Mouse (Mus musculus): ENCODE measurements at regions not wholly inside any gene's neighbourhood (a gene's known extent, or its start where the extent isn't known, plus 50 kb on each side); places are given as distances from the start of the nearest gene placed in this dataset.

DNA sequence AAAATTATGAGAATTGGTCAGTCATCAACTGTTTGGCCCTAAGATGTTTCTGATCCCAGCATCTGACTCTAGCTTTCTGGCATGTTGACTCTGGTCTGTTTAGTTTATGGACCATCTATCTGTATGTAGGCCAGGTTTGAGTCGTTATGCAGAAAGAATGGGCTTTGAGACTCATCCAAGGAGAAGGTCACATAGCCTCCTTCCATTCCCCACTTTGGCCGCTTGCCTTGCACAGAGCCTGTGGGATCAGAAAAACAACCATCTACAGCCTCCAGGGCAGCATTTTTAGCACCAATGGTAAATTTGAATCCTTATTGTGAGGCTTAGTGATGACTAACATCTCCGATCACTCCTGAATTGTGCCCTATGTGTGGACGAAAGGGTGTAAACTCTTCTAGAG, 257.9 kb upstream of the Id4 start:
- no peak for DNase-seq

GRCm38 (mm10) chr13:48013336-48013750, 247.7 kb upstream of the Id4 start:
- DNase-seq, result no peak

DNA sequence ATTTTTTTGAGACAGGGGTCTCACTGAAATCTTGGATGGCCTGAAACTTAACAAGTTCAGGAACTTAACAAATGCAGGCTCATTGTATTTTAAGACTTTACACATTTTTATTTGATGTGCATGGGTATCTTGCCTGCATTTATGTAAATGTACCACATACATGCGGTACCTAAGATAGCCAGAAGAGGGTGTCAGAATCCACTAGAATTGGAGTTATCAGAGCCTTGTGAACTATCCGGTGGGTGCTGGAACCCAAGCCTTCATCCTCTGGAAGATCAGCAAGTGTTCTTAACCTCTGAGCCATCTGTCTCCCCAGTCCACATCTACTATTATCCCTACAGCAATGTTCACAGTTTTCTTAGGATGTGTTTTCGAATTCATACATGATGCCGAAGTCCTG, 245.7 kb upstream of the Id4 start:
- no peak for DNase-seq

- no peak for DNase-seq
Measured at GRCm38 (mm10) chr13:48016051-48016450, 245.0 kb upstream of the Id4 start.

GRCm38 (mm10) chr13:48016606-48017005, 244.4 kb upstream of the Id4 start:
- DNase-seq, result no peak

DNA sequence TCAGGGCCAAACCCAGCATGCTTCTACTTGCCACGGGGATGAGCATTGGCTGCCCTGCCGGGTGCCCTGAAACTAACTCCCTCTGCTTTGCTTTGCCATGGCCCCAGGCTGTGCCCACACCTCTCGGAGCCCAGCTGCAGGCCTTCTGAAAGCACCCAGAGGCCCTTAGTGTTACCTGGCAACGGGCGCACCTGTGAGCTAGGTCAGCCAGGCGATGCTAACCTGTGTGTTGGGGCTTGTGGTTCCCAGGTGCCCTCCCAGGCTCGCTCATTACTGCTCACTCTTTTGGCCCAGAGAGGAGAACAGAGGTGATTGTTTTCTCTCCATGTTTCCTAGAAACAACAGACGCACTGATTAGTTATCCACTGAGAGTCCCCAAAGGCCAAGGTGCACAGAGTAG, 243.4 kb upstream of the Id4 start:
- DNase-seq, result peak in 1 of 2 experiments; percentile 9

DNA sequence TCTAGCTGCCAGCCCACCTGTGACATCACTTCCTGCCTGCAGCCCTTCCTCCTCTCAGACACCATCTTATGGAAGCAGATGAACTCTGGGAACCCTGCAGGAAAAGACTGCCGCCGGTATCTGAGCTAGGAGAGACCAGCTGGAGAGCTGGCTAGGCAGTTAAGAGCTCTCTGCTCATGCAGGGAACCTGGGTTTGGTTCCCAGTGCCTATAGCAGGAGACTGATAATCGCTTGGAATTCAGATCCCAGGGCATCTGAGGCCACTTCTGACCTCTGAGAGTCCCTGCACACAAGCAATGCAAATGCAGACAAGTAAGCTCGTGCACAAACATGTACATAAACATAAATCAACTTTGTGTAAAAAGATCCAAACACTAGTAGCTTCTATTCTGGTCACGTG, 242.4 kb upstream of the Id4 start:
- no peak for DNase-seq

- no peak for DNase-seq
Measured at GRCm38 (mm10) chr13:48022958-48023615, 237.9 kb upstream of the Id4 start.

- peak; percentile 83 to 88 for DNase-seq
Measured at GRCm38 (mm10) chr13:48027775-48028489, 233.1 kb upstream of the Id4 start.

DNA sequence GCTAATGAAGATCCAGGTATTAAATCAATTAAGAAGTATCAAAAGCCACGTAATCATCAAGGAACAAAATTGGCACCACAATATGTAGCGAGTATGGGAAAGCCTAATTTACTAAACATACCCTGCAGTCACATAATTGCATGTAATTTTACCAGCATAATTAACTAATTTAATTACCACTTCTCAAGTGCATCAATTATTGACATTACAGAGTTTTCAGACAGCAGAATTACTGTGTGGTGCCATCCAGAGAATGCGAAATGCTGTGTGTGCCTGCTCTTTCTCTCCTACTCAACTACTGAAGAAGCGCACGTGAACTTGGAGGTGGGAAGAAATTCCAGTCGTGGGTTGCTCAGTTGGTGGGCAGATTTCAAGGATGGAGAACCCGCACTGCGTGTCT, 229.5 kb upstream of the Id4 start:
- no peak for DNase-seq

GRCm38 (mm10) chr13:48042172-48042571, 218.9 kb upstream of the Id4 start:
- DNase-seq, result no peak

DNA sequence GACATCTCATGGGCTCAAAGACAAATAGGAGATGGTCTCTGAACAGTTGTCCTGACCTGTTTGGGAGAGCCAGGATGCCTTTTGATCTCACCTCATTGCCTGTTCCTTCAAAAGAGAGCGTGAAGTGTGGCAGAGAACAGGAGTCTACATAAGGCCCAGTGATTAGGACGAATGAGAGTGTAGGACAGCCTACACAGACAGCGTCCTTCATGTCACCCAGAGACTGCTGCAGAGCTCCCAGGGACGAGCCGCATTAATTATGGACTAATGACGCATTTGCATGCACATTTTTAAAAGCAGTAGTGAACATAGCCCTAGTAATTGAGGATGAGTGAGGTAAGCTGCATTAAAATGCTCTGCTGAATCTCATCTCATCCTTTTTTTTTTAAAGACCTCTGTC, 218.5 kb upstream of the Id4 start:
- DNase-seq, result no peak

DNA sequence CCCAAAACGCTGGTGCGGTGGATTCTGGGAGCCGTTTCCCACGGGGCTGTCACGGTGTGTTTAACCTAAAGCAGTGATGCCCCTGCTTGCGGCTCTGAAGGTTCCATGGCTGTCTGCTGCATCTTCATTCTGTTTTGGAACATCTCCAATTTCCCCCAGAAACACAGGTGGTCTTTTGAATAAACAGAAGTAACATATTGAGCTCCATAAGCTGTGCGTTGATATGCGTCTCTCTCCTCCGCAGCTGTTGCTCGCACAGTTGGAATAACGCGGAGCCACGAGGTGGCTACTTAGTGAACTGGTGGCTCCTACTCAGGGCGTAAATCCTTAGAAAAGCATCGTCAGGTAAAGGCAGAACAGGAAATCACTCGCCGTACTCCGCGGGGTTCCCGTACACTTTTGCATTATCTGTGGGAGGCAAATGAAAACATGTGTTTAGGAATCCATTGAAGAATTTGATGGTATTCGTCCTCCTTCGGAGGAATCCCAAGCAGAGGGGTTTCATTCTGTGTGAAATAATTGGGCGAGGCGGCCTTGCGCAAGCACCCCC, 214.8 kb upstream of the Id4 start:
- no peak for DNase-seq

DNA sequence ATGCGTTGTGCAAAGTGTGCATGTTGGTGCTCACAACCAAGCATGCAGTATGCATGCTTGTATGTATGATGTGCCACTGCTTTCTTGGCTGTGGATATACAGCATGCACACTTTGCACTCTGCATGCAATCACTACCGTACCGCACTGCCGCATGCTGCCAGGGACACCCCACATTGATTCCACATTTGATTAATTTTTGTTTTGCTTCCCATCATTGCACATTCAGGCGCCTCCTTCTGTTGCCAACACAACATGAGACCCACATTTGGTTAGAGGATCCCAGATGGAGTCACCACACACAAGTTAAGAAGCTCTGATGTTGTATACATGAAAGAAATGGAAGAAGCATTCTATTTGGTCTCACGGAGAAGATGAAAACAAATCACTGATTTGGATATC, 211.2 kb upstream of the Id4 start:
- no peak for DNase-seq

GRCm38 (mm10) chr13:48074630-48075029, 186.4 kb upstream of the Id4 start:
- no peak for DNase-seq

DNA sequence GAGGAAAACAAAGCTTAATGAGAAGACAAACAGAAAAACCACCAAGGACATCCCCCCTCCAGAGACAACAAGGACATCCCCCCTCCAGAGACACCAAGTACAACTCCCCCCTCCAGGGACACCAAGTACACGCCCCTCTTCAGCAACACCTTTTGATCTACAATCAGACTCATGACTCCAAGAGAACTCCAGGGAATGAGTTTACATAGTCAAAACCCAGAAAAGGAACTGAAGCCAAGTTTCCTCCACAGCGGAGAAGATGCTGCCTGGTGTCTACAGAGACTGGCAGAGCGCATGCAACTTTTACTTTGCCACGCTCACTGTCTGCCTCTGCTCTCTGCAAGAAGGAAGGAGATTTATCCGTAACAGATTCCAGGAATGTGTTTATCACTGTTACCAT, 185.7 kb upstream of the Id4 start:
- no peak for DNase-seq

DNA sequence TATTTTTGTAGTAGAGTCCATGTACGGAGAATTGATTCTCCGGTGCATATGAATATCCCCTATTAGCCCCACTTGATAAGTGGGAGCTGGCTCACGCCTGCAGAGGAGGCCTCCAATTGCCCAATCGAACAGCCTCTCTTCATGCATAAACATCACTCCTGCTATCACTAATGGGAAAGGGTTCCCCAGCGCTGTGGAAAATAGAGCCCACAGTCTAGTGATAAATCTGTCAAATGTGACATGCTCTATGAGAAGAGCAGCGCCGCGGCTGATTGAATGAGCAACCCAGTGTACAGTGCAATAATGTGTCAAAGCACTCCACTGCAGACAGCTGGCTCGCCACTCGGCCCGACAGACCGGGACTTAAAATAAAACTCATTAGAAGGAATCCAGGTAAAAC, 182.8 kb upstream of the Id4 start:
- DNase-seq, result no peak

- no peak for DNase-seq
Measured at GRCm38 (mm10) chr13:48083294-48083693, 177.7 kb upstream of the Id4 start.

GRCm38 (mm10) chr13:48083807-48084206, 177.2 kb upstream of the Id4 start:
- DNase-seq, result no peak

DNA sequence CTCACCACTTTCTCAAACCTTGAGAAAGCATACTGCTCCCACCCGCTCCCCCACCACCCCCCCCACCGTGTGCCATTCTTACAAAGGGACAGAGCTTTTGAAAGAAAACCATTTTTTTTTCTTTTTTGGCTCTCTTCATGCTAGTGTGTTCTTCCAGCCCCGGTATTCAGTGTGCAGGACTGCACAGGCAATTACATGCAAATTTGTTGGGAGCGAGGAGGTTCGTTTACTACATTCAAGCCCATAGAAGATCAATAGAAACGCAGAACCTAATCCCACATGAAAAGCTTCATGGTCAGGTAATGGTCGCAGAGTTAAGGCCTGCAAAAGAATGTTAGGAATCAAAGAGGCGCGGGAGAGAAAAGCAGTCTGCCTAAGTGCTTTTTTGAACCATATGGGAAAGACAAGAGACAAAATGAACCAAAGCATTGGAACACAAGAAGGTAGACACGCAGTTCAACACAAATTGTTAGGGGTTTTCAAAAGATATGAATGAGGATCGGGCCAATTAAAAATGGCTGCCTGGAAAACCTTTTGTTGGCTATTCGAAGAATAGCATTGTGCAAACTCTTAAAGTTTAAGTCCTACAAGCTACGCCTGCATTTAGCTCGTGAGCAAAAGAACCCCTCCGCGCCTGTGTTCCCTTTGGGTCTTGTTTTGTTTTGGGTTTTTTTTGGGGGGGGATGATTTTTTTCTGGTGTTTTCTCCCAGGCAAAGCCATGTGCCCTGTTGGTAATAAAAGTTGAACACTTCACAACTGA, 166.6 kb upstream of the Id4 start:
- DNase-seq, result no peak

GRCm38 (mm10) chr13:48102156-48102555, 158.9 kb upstream of the Id4 start:
- DNase-seq, result no peak

DNA sequence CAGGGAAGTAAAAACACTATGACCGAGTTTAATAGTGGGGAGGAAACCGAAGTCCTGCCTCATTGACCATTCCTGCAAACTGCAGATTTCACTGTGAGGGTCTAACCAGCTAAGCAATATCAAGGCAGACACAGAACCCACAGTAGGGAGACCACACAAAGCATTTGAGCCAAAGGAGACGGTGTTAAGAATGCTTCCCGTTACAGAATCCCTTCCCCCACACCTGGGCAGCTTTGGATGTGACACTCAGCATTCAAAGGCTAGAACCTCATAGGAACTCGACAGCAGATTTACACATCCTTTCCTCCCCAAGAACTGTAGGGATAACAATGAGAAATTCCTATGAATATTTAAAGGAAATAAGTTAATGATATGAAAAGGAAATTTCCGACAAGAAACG, 158.5 kb upstream of the Id4 start:
- DNase-seq, result no peak

- no peak for DNase-seq
Measured at GRCm38 (mm10) chr13:48104766-48105165, 156.3 kb upstream of the Id4 start.

DNA sequence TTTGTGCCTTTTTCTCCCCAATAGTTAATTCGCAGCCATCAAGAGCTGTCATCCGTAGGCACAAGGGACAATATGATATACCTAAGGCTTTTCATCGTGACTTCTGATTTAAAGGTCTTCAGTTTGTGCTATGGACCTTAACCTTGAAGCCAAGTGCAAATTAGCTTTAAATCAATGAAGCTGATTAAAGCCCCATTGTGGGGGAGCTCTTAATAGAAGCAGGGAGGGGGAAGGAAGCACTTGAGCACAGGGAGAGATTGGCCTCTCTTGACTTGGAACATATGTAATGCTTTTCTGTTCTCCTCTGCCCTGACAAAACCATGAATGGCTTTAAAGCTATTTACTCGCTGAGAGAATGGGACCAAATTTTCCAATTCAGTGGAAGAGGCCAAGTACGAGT, 154.1 kb upstream of the Id4 start:
- DNase-seq, result no peak
